Mouse (Mus musculus) limb, embryonic 11.5 days (tissue): Measurements from ENCODE around the gene Rbfox1. TPM values are rescaled to one million over a fixed set of nuclear protein-coding genes. Genes with fewer than 3 reads are reported as not detected.

Experiments
- ATAC-seq: fragments of 200-750 bp; cut with Nextera tagmentation; 2 replicates; pipeline ENCODE4 v1.8.0; 2017; ENCODE audit warnings: low read depth; ENCODE audit not compliant: insufficient number of reproducible peaks, low FRiP score, low TSS enrichment
- DNase-seq: peaks from one replicate; pipeline ENCODE4 v3.0.0-alpha.2; 2015; ENCODE audit warnings: low spot score
- H3K27ac ChIP-seq: fragments of 300-500 bp; sonication (generic); replicated peaks from 2 replicates; pipeline ENCODE4 v1.5.1; 2014; ENCODE audit warnings: low read depth, mild to moderate bottlenecking, low read length
- H3K27me3 ChIP-seq: fragments of 300-500 bp; sonication (generic); 2 replicates; pipeline ENCODE4 v1.6.1; 2014; ENCODE audit warnings: mild to moderate bottlenecking, low read length, mixed read lengths; ENCODE audit not compliant: control insufficient read depth, insufficient read depth
- H3K36me3 ChIP-seq: fragments of 300-500 bp; sonication (generic); 2 replicates; pipeline ENCODE4 v1.6.1; 2014; ENCODE audit warnings: mild to moderate bottlenecking, low read length, moderate library complexity, mixed read lengths; ENCODE audit not compliant: control insufficient read depth, insufficient read depth
- H3K4me1 ChIP-seq: fragments of 300-500 bp; sonication (generic); 2 replicates; pipeline ENCODE4 v1.6.1; 2014; ENCODE audit warnings: low read length, mixed read lengths; ENCODE audit not compliant: control insufficient read depth, insufficient read depth
- H3K4me2 ChIP-seq: fragments of 300-500 bp; sonication (generic); 2 replicates; pipeline ENCODE4 v1.6.1; 2014; ENCODE audit warnings: low read depth, mild to moderate bottlenecking, moderate library complexity; ENCODE audit not compliant: severe bottlenecking
- H3K4me3 ChIP-seq: fragments of 300-500 bp; sonication (generic); 2 replicates; pipeline ENCODE4 v1.5.1; 2014; ENCODE audit warnings: low read depth, low read length
- H3K9ac ChIP-seq: fragments of 300-500 bp; sonication (generic); 2 replicates; pipeline ENCODE4 v1.6.1; 2014; ENCODE audit warnings: mild to moderate bottlenecking, low read length
- H3K9me3 ChIP-seq: fragments of 300-500 bp; sonication (generic); 2 replicates; pipeline ENCODE4 v1.6.1; 2016; ENCODE audit warnings: low read length; ENCODE audit not compliant: control insufficient read depth
- WGBS: fragments of 180-500 bp; shearing (Covaris S2); extraction: QIAGEN DNeasy Blood & Tissue Kit; methylation state at CpG from one replicate; pipeline ENCODE4 v1.1.7; 2014; 5-methylcytosine and 5-hydroxymethylcytosine counted together
- polyA plus RNA-seq: library from polyadenylated mRNA; unstranded; fragments of >200 nt; fragmentation: Nextera tagmentation; extraction: Ambion mirVana; gene quantifications from 2 replicates; pipeline ENCODE4 v1.2.1, GENCODE M21; 2014

The Rbfox1 gene
- polyA plus RNA-seq, 1 experiment from 2014 or later = 0.81 TPM

- Histone ChIP-seq H3K9ac (no peak overlapping the region), H3K4me2 (no peak overlapping the region), H3K27me3 (no peaks in the 10 kb centered on the region), H3K4me1 (no peaks in the 10 kb centered on the region), H3K36me3 (no peaks in the 10 kb centered on the region), H3K4me3 (no peak overlapping the region), H3K27ac (no peak overlapping the region), H3K9me3 (no peaks in the 10 kb centered on the region)
- DNase-seq (no peak), ATAC-seq (no peak)
- 37% methylated on average over 8 of the region's 8 CpGs for WGBS
Measured at GRCm38 (mm10) chr16:6842066-6842785, 957.1 kb downstream of the Rbfox1 start.

DNA sequence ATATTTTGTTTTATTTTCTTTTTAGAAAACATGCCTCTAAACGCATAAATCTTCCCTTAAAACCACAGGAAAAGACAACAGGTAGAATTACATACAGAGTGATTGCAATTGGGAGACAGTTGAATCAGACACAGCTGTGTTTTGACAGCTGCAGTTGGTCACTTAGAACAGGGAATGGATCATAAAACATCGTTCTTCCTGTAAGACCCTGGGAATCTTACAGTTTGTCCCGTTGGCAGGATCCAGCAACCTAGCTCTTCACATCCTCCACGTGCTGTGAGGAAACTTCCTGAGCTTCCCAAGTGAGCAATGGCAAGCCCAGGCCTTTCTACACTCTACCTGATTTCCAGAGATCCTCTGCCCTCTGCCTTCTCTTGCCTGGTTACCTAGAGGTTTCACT lies 959.5 kb downstream of the Rbfox1 start:
- H3K36me3 ChIP-seq = no peaks in the 10 kb centered on the region
- H3K4me1 ChIP-seq = no peaks in the 10 kb centered on the region
- WGBS = 57% methylated on average over 4 of the region's 4 CpGs
- ATAC-seq = no peak
- H3K27me3 ChIP-seq = no peaks in the 10 kb centered on the region
- H3K4me3 ChIP-seq = no peak overlapping the region
- no peak overlapping the region for H3K4me2 ChIP-seq
- DNase-seq = no peak
- H3K27ac ChIP-seq = no peak overlapping the region
- H3K9me3 ChIP-seq = no peaks in the 10 kb centered on the region
- H3K9ac ChIP-seq = no peak overlapping the region

- ATAC-seq = no peak
- 81% methylated on average over 9 of the region's 9 CpGs for WGBS
- DNase-seq = no peak
- Histone ChIP-seq H3K9me3 (no peaks in the 10 kb centered on the region), H3K4me1 (no peaks in the 10 kb centered on the region), H3K27ac (no peak overlapping the region), H3K9ac (no peak overlapping the region), H3K36me3 (no peaks in the 10 kb centered on the region), H3K4me3 (no peak overlapping the region), H3K4me2 (no peak overlapping the region), H3K27me3 (no peaks in the 10 kb centered on the region)
Measured at GRCm38 (mm10) chr16:6851393-6851792, 966.2 kb downstream of the Rbfox1 start.

DNA sequence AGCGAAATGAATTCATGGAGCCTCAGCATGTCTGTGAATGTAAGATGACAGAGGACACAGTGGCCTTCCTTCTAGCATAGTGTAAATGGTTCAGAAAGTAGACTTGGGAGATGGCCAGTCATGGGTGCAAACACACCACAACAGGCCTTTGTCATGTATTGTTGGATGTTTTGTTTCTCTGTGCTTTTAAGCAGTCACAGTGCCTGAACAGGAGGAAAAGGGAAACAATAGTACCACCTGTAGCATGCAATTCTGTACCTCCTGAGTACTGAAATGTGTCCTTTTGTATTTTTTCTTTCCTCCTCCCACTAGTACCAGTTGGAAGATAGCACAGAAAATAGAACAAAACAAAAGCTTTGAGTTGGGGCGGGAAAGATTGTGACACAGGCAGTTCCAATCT lies 968.6 kb downstream of the Rbfox1 start:
- Histone ChIP-seq H3K4me2 (no peak overlapping the region), H3K27ac (no peak overlapping the region), H3K9ac (no peak overlapping the region), H3K9me3 (no peaks in the 10 kb centered on the region), H3K4me3 (no peak overlapping the region), H3K4me1 (no peaks in the 10 kb centered on the region), H3K27me3 (no peaks in the 10 kb centered on the region), H3K36me3 (no peaks in the 10 kb centered on the region)
- DNase-seq = no peak
- 94% methylated on average over 2 of the region's 2 CpGs for WGBS
- no peak for ATAC-seq

- 86% methylated on average over 2 of the region's 2 CpGs for WGBS
- no peak for ATAC-seq
- H3K9me3 ChIP-seq = no peaks in the 10 kb centered on the region
Measured at GRCm38 (mm10) chr16:6861656-6862055, 976.5 kb downstream of the Rbfox1 start.

DNA sequence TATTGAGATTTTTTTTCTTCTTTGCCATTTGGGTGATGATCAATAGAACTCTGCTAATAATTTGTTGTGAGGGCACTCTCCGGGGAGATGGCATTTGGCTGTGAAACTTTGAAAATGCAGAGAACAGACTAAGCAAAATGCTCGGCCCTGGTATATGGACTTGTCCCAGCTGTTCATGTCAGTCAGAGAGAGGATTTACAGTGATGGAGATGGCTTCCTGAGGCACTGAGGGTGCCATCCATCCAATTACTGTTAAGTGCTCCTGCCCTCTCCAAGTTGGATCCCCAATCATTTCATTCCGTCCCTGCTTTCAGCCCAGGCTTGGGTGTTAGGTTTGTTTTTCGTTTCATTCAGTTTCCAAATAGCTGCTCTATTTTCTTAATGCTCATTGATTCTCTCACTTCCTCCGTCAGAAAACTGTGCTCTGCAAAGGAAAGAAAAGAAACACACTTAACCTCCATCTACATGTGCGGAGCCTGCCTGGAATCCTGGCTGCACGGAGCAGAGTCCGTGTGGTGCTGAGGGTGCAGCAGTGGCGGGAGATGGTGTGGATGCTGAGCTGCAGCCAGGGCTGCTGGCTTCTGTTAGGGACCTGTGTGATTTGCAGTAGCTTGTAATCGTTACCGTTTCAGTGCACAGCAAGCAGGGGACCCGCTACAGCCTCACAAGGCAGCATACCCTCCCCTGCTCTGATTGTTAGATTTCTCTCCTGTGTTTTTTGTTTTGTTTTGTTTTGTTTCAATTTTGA lies 997.7 kb downstream of the Rbfox1 start:
- DNase-seq = peak; percentile 24
- WGBS = 29% methylated on average over 12 of the region's 12 CpGs

More at GRCm38 (mm10) chr16:6861656-6862055, 976.5 kb downstream of the Rbfox1 start:
- Histone ChIP-seq H3K36me3 (no peaks in the 10 kb centered on the region), H3K4me1 (no peaks in the 10 kb centered on the region), H3K4me3 (no peak overlapping the region), H3K9ac (no peak overlapping the region), H3K4me2 (no peak overlapping the region), H3K27ac (no peak overlapping the region), H3K27me3 (no peaks in the 10 kb centered on the region)
- no peak for DNase-seq

DNA sequence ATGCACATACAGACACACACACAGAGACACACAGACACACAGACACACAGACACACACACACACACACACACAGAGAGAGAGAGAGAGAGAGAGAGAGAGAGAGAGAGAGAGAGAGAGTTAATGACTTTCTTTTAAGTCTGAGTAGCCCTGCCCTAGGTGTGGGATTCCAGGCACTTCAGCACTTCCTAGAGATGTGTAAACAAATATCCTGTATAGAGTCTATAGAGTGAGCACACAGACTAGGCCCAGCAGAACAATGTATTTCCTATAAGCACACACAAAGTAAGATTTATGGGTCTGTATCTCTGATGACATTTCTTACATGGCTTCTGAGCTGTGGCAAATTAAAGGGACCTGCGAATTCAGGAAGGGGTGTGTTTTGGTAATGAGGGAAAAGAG lies 998.6 kb downstream of the Rbfox1 start:
- ATAC-seq = no peak
- H3K4me1 ChIP-seq = no peaks in the 10 kb centered on the region
- no peak overlapping the region for H3K27ac ChIP-seq
- no peaks in the 10 kb centered on the region for H3K27me3 ChIP-seq
- H3K9me3 ChIP-seq = no peaks in the 10 kb centered on the region
- no peaks in the 10 kb centered on the region for H3K36me3 ChIP-seq
- no peak for DNase-seq
- no peak overlapping the region for H3K4me2 ChIP-seq
- WGBS = 43% methylated on average over 1 of the region's 1 CpGs
- H3K9ac ChIP-seq = no peak overlapping the region
- no peak overlapping the region for H3K4me3 ChIP-seq

More for the DNA sequence above, 997.7 kb downstream of the Rbfox1 start:
- Histone ChIP-seq H3K4me2 (no peak overlapping the region), H3K27ac (no peak overlapping the region), H3K36me3 (no peaks in the 10 kb centered on the region), H3K27me3 (no peaks in the 10 kb centered on the region), H3K4me3 (no peak overlapping the region), H3K9ac (no peak overlapping the region), H3K4me1 (no peaks in the 10 kb centered on the region), H3K9me3 (no peaks in the 10 kb centered on the region)
- no peak for ATAC-seq

DNA sequence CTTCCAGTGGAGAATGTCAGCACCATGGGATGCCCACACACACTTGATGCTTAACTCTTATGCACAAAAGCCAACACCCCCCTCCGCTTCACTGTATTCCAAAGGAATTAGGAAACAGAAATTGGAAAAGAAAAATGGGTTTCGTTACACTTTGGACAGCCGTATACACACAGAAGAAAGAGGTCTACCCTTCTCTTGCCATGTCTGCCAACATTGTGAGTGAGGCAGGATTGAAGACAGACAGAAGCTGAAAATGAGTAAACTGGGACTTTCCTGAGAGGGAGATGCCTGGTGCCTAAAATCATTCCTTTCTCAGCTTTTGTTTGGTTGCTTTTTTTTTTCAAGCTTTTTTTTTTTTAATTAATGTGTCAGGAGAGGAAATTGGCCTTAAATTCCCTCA lies 1000.5 kb downstream of the Rbfox1 start:
- 81% methylated on average over 3 of the region's 3 CpGs for WGBS

More for the DNA sequence above, 1000.5 kb downstream of the Rbfox1 start:
- Histone ChIP-seq H3K27ac (no peak overlapping the region), H3K4me1 (no peaks in the 10 kb centered on the region), H3K4me2 (no peak overlapping the region), H3K9ac (no peak overlapping the region), H3K27me3 (no peaks in the 10 kb centered on the region), H3K4me3 (no peak overlapping the region), H3K9me3 (no peaks in the 10 kb centered on the region), H3K36me3 (no peaks in the 10 kb centered on the region)
- ATAC-seq (no peak), DNase-seq (no peak)
